Mouse (Mus musculus): ENCODE measurements around the gene A730061H03Rik.

DNA sequence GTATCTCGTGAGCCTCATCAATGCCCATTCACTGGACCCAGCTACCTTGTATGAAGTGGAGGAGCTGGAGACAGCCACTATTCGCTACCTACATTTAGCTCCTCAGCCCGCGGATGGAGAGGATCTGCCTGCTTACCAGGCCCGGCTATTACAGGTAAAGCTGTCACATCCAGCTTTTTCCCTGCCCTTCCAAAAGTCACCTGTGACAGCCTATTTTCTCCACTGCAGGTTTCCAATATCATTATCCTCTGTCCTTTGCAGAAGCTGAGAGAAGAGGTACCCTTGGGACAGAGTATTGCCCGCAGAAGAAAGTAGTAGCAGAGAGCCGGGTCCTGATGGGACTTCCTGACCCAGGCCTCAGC is 43.0 kb upstream of the A730061H03Rik start, which contains the start of gene Irf9:
- TF ChIP-seq CTCF (IDR thresholded peaks at IDR 0.05; ENCODE audit: low read depth, low read length): no peak
- no peak for TF ChIP-seq POLR2A (IDR thresholded peaks at IDR 0.05; ENCODE audit: extremely low read depth, insufficient read depth, low read length)

Measured in liver, adult 2 months (tissue).